ENCODE assay signal across 8 mouse cellular contexts in the genomic region with DNA sequence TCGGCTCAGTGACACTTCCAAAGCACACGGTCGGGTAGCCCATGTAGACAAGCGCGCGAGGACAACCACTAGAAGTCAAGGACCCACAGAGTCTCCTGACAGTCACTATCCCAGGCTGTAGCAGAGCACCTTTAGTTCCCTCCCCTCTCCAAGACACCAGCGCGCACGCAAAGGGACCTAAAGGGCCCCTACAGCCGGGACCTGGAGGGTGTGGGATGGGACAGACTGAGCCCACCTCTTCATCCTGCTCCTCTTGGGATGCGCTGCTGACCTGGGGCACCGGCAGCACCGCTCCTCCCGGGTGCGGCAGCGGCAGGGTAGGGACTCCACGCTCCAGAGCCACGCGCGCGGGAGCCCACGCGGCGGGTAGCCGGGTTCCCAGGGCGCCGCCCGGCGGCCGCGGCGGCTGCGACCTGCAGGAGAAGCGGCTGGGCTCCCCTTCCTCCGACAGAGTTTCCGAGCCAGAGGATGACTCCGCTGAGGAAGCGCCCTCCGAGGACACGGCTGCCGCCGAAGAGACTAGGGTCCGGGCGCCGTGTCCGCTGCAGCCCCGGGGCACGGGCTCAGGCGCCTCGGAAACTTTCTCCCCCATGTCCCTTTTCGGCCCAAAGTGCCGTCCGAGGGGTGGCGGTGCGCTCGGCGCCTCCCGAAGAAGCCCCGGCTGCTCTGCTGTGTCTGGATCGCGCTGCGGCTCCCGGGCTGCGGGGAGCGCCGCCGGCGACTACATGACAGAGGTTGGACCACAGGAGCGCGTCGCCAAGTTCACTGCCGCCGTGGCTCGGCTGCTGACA. TPM values are rescaled to one million over a fixed set of nuclear protein-coding genes. Genes with fewer than 3 reads are reported as not detected.
DNase-seq lines count a peak whose midpoint lies in the region; ATAC-seq and TF ChIP-seq lines count a peak whose summit lies in the region.

No protein-coding gene starts in this region.

- DNase-seq in cerebellum, postnatal 36 days, result peak; percentile 5 to 7
- no peak for DNase-seq in cerebellum, adult 9-11 months
- DNase-seq in brain, embryonic 14.5 days (ENCODE audit: low read depth), result peak; percentile 70
- DNase-seq in gastrocnemius, postnatal 14 days, result peak; percentile 59
- peak; percentile 54 for DNase-seq in hindbrain, postnatal 0 days (ENCODE audit: low spot score)
- no peak for DNase-seq in liver, adult 2 months (ENCODE audit: extremely low read depth, low read depth, low spot score)
- DNase-seq in thymus, postnatal 25 days, result peak; percentile 23

- peak; percentile 75 for ATAC-seq in hindbrain, postnatal 0 days
- ATAC-seq in neural tube, embryonic 13.5 days (ENCODE audit: low read depth), result peak; percentile 77

- no peak for TF ChIP-seq POLR2A in brain, embryonic 14.5 days (IDR thresholded peaks at IDR 0.05; ENCODE audit: borderline replicate concordance, extremely low read depth, insufficient read depth, insufficient read length, poor library complexity, severe bottlenecking)
- TF ChIP-seq POLR2A in liver, adult 2 months (IDR thresholded peaks at IDR 0.05; ENCODE audit: extremely low read depth, insufficient read depth, low read length), result no peak

- H3K36me3 ChIP-seq in hindbrain, postnatal 0 days (ENCODE audit: insufficient read depth, low read length), result no peaks in the 10 kb centered on the region
- no peaks in the 10 kb centered on the region for H3K36me3 ChIP-seq in liver, adult 2 months (ENCODE audit: control insufficient read depth, insufficient read depth, low read length)
- no peaks in the 10 kb centered on the region for H3K36me3 ChIP-seq in neural tube, embryonic 13.5 days

- H3K27ac ChIP-seq in hindbrain, postnatal 0 days, result no peak overlapping the region
- no peak overlapping the region for H3K27ac ChIP-seq in liver, adult 2 months (replicated peaks; ENCODE audit: insufficient read depth, low read depth, low read length)
- no peak overlapping the region for H3K27ac ChIP-seq in neural tube, embryonic 13.5 days (replicated peaks)

- intact Hi-C loops in gastrocnemius, postnatal 14 days (cut with DNase I; ENCODE audit: low total_unique reads), result loop anchor here (10.0 kb wide), 1 partner anchor 159 kb away; no protein-coding TSS in a partner anchor

- H3K79me2 ChIP-seq in liver, adult 2 months (ENCODE audit: control insufficient read depth, insufficient read depth, low read length), result no peaks in the 10 kb centered on the region

- peak overlapping the region; percentile 71 for H3K4me3 ChIP-seq in hindbrain, postnatal 0 days (ENCODE audit: low read length)
- peak overlapping the region; percentile 84 for H3K4me3 ChIP-seq in liver, adult 2 months (ENCODE audit: insufficient read depth, low read depth, low read length)
- peak overlapping the region; percentile 74 for H3K4me3 ChIP-seq in neural tube, embryonic 13.5 days

- peak overlapping the region; percentile 97 for H3K4me2 ChIP-seq in hindbrain, postnatal 0 days (ENCODE audit: low read depth, low read length)
- peak overlapping the region; percentile 91 for H3K4me2 ChIP-seq in neural tube, embryonic 13.5 days

- peaks cover 6% of the 10 kb centered on the region; the same call in 1 of the 2 replicates for H3K27me3 ChIP-seq in hindbrain, postnatal 0 days (ENCODE audit: insufficient read depth, low read length)
- H3K27me3 ChIP-seq in liver, adult 2 months (ENCODE audit: control insufficient read depth, insufficient read depth, low read length), result peaks cover 16% of the 10 kb centered on the region
- H3K27me3 ChIP-seq in neural tube, embryonic 13.5 days, result peaks cover 44% of the 10 kb centered on the region

- WGBS in hindbrain, postnatal 0 days, result 1% methylated on average over 63 of the region's 74 CpGs
- 1% methylated on average over 74 of the region's 74 CpGs for WGBS in liver, adult 2 months
- under 1% methylated on average over 74 of the region's 74 CpGs for WGBS in neural tube, embryonic 13.5 days

- no peaks in the 10 kb centered on the region for H3K9me3 ChIP-seq in hindbrain, postnatal 0 days (ENCODE audit: low read length)
- H3K9me3 ChIP-seq in neural tube, embryonic 13.5 days, result no peaks in the 10 kb centered on the region

- peak overlapping the region; percentile 51 for H3K9ac ChIP-seq in hindbrain, postnatal 0 days (replicated peaks; ENCODE audit: low read length)
- peak overlapping the region; percentile 64 for H3K9ac ChIP-seq in liver, adult 2 months (ENCODE audit: low read depth, low read length)
- H3K9ac ChIP-seq in neural tube, embryonic 13.5 days, result peak overlapping the region; percentile 72

- peaks cover 4% of the 10 kb centered on the region for H3K4me1 ChIP-seq in hindbrain, postnatal 0 days (ENCODE audit: insufficient read depth, low read length)
- peaks cover 2% of the 10 kb centered on the region for H3K4me1 ChIP-seq in liver, adult 2 months (ENCODE audit: control insufficient read depth, insufficient read depth, low read length)
- peaks cover 30% of the 10 kb centered on the region for H3K4me1 ChIP-seq in neural tube, embryonic 13.5 days (replicated peaks)

- peak; percentile 27; the same call in 1 of the 2 replicates for TF ChIP-seq CTCF in brain, embryonic 14.5 days (IDR thresholded peaks at IDR 0.05; ENCODE audit: borderline replicate concordance, extremely low read depth, insufficient read depth, insufficient read length)
- TF ChIP-seq CTCF in hindbrain, postnatal 0 days (IDR thresholded peaks at IDR 0.05; ENCODE audit: low read depth), result no peak
- TF ChIP-seq CTCF in liver, adult 2 months (IDR thresholded peaks at IDR 0.05; ENCODE audit: low read depth, low read length), result no peak

RNA-seq across cellular contexts. Expression of a gene that starts 0.5 kb away (rescaled TPM):
- polyA plus RNA-seq in brain, embryonic 14.5 days (2012; rRNA removed), result 13.0 and 30.7 TPM in 2 replicates
- 10 to 100 TPM; 28.0 to 31.2 TPM for total RNA-seq in gastrocnemius, postnatal 14 days (2021)
- total RNA-seq in hindbrain, postnatal 0 days (2014; rRNA removed), result 31.7 and 58.1 TPM in 2 replicates
- polyA plus RNA-seq in hindbrain, postnatal 0 days (2015; fragmentation: Nextera tagmentation; extraction: Ambion mirVana), result 17.9 and 23.5 TPM in 2 replicates
- total RNA-seq in liver, adult 2 months (2014; rRNA removed), result 5.3 TPM in 2 replicates
- 0.58 and 0.83 TPM in 2 replicates for polyA plus RNA-seq in liver, adult 2 months (2012; rRNA removed)
- polyA plus RNA-seq in neural tube, embryonic 13.5 days (2015; fragmentation: Nextera tagmentation; extraction: Ambion mirVana), result 18.4 and 19.5 TPM in 2 replicates

Comparison
In these comparisons a context has a peak if more than half of its experiments do, and no peak if none do; other contexts are left out.
1. DNase-seq: peak in cerebellum, postnatal 36 days (2 of 2), brain, embryonic 14.5 days (single experiment), gastrocnemius, postnatal 14 days (single experiment), hindbrain, postnatal 0 days (single experiment) and thymus, postnatal 25 days (single experiment); none in cerebellum, adult 9-11 months (single experiment) and liver, adult 2 months (single experiment).
2. Peak in every context shown above with its lines, with median percentiles within 50 percentile points of each other: H3K4me3 ChIP-seq and H3K9ac ChIP-seq.